Mouse (Mus musculus) left cerebral cortex, postnatal 25 days (tissue): ENCODE measurements around the gene Loxl3. TPM values are rescaled to one million over a fixed set of nuclear protein-coding genes. Genes with fewer than 3 reads are reported as not detected.

Experiments
- DNase-seq, 2 experiments: peaks; one replicate each; pipeline ENCODE4 v3.0.0; 2022; ENCODE audit warnings: low spot score in 2 of 2, mixed read lengths in 1 of 2
- intact Hi-C: fragments of 180-260 bp; cut with DNase I; formaldehyde crosslinking; loops from one replicate; pipeline ENCODE4 v1.15.1; 2025
- total RNA-seq, 2 experiments: library from RNA; stranded (reverse); gene quantifications; 2 replicates each; pipeline ENCODE4 v1.2.3; 2021

Gene Loxl3
- total RNA-seq, 2 experiments from 2014 or later: 1.9 to 2.7 TPM

DNA sequence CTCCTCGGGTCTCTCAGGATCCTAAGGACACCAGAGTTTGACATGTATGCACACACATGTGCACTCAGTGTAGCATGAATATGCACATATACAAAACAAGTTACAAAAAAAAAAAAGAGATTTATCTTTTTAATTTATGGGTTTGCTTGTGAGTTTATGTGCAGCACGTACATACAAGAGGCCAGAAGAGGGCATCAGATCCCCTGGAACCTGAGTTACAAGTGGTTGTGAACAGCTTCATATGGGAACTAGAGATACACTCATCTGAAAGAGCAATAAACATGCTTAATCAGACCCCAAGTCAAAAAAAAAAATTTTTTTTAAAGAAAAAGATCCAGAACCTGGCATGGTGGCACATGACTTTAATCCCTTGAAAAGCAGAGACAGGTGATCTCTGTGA is 41.0 kb downstream of the Loxl3 start:
- DNase-seq: no peak
- intact Hi-C loops: loop anchor here (10.0 kb wide), 1 partner anchor 640 kb away; the partner anchor contains the start of gene Vax2

DNA sequence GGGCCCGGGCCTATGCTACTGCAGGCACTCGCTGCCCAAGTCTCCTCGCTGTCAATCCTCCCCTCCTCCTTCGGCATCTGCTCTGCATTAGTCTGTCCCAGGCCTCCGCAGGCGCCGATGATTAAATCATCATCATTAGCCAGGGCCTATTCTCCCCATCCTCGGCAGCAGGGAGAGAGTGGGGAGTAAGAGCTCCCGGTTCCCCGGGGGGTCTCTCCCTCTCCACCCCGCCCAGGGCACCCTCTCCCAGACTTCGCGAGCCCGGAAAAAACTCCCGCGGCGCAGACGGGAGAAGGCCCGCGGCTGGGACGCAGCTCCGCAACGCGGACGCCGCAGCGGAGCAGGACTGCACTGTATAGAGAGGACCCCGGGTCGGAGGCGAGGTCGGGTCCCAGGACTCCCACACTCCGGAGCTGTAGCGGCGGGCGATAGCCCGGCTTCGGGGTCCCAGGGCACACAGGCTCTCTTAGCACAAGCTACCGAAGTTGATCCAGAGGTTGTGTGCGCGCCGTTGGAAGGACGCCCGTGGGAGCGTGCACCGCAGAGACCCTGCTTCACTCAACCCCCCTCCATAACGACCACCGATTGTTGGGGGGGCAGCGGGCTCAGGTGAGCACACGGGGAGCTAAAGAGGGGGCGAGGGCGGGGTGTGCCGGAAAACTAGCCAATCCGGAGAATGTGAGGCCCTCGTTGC is 43.8 kb downstream of the Loxl3 start, which contains the start of gene Pcgf1:
TSS of gene Pcgf1 (plus strand) at position 240 of the 694 bp plus-strand sequence.
- intact Hi-C loops: loop anchor here (1.0 to 10.0 kb wide), 4 partner anchors 23 to 637 kb away; partner anchors contain the start of genes Aup1, Ccdc142, Gm42688 and Vax2
- DNase-seq: peak; percentile 41 to 45

- intact Hi-C loops: loop anchor here (1.0 to 10.0 kb wide), 4 partner anchors 23 to 636 kb away; partner anchors contain the start of genes Aup1, Ccdc142, Gm42688 and Vax2
- peak; percentile 99 for DNase-seq
These were observed 44.4 kb downstream of the Loxl3 start for GRCm38 (mm10) chr6:83078324-83078858.

DNA sequence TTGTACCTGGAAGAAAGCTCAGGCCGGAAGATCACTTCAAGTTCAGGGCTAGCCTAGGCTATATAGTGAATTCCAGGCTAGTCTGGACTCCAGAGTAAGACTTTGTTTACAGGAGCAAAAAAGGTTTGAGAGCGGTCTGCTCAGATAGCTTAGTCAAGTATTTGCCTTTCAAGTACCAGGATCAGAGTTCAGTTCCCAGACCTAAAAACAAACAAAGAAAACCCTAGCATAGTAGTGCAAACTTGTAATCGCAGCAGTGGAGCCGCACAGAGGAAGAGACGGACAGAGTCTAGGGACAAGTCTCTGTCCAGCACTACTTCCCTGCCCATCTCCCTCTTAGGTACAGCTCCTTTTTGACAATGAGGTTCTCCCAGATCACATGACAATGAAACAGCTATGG is 46.2 kb downstream of the Loxl3 start:
- intact Hi-C loops: no loop called here
- no peak for DNase-seq

GRCm38 (mm10) chr6:83083497-83083896 is 49.5 kb downstream of the Loxl3 start:
- no peak for DNase-seq
- intact Hi-C loops: no loop called here

DNA sequence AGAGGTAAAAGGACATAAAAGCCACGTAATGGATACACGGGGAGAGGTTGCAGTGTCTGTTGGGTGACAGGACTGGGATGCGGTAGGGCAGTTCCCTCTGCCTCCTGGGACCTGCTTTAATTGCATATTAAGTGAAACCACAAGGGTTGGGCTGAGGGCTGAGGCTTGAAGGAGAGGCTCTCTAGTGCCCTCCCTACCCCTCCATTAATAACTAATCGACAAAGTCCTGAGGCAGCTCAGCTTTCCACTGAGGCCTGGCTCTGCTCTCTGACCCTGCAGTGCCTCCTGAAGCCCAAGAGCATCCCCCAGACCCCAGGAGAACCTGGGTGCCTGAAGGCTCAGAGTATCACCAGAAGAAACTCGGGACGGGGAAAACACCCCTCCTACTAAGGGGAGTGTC is 50.5 kb downstream of the Loxl3 start:
- DNase-seq: no peak
- intact Hi-C loops: no loop called here

DNA sequence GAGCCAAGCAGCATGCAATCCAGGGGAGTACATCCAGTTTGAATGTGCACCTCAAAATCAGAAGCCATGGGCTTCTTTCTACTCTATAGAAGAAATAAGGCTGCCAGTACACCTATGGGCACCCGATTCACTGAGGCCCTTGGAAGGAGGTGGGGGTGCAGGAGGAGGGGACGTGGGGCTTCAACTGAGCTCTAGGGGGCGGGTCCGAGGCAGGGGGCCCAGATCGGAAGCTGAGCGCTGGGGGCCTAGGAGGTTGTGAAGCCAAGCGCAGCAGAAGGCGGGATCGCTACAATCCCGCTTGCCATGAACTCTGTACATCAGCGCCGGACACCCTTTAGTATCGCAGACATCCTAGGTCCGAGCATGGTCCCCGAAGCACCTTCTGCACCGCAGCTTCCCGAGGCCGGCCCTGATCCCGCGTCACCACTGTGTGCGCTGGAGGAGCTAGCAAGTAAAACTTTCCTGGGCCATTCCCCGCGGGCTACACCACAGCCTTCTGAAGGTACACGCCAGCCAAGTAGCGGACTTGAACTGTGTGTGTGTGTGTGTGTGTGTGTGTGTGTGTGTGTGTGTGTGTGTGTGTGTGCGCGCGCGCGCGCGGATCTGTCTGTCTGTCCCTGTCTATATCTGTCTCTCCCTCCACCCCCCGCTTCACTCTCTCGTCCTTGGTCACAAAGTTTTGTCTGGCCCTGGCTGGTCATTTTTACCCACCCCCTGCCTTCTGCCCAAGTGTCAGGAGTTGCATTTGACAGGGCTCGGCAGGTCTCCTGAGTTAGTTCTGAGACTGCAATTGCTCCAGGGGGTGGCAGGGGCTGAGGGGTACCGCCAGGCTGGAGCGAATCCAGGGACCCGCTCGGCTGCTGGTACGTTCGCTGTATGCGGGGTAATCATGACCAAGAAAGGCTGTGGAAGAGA is 52.4 kb downstream of the Loxl3 start, which contains the start of gene Lbx2:
TSS of gene Lbx2 (plus strand) at position 247 of the 915 bp plus-strand sequence.
- DNase-seq: no peak
- intact Hi-C loops: no loop called here

DNA sequence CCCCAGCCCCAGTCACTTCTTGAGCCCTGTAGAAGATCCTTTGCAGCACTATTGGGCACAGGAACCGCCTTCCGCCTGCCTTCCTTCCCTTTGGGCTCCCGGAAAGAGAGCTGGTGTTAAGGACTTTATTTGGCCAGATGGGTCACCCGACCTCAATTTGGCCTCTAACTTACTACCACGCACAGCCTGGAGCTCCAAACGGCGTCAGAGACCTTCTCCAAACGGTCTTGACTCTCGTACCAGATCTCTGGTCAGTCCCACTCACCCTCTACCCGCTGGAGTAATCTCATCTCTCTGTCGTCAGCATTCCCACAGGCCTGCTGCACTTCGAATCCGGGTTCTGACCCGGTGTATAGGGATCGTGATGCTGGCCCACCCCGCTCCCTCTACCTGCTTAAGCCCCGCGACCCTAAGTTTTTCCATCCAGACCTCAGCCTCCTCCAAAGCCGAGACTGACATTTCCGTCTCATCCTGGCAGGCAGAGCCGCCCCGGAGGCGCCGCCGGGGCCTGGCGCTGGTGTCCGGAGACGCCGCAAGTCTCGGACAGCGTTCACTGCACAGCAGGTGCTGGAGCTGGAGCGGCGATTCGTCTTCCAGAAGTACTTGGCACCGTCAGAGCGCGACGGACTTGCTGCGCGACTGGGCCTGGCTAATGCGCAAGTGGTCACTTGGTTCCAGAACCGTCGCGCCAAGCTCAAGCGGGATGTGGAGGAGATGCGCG is 53.4 kb downstream of the Loxl3 start:
- intact Hi-C loops: no loop called here
- no peak for DNase-seq

GRCm38 (mm10) chr6:83087926-83088260 is 53.9 kb downstream of the Loxl3 start:
- intact Hi-C loops: no loop called here
- no peak for DNase-seq

DNA sequence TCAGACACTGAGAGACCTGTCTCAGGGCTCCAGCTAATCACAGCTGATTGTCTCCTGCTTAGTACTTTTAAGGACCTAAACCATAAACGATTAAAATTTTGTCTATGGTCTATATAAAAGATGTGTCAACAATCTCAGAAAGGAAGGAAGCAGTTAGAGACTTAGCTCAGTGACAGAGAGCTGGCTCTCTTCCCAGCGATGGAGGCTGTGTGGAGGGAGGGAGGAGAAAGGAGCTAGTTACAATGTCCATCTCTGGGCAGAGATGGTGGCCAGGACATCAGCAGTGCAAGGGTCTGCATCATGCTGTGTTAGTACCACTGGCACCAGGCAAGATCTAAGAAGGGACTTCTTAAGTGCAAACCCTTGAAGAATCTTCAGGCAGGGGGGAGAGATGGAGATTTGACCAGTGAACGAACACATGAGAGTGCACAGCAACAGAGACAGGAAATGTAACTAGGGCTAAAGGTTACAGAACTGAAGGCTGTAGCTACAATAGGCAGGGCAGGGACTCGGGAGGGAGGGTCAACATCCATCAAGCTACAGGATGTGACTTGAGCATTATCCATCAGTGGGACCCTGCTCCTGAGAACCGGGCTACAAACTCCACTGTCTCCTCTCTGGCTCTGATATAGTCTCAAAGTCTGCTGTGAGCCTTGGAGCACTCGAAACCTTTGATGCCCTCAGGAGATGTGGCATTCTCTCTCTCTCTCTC is 58.6 kb downstream of the Loxl3 start:
- intact Hi-C loops: no loop called here
- no peak for DNase-seq

DNA sequence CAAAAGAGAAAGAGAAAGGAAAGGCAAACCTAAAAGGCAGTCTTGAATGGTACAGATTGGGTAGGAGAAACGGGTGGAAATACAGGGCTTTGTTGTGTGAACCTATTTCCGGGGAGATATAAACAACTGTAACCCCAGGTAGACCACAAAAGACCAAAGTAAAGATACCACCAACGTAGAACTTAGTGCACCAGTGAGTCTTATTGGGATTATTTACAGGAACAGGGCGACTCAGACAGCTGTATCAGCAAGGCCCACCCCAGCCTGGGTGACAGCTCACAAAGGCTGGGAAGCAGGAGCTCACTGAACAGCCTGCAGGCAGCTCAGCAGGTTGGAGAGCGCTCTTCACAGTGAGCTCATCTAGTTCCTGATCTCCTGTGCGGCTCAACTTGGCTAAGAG is 62.0 kb downstream of the Loxl3 start:
- no peak for DNase-seq
- intact Hi-C loops: no loop called here

GRCm38 (mm10) chr6:83098411-83098810 is 64.4 kb downstream of the Loxl3 start:
- intact Hi-C loops: no loop called here
- DNase-seq: no peak

DNA sequence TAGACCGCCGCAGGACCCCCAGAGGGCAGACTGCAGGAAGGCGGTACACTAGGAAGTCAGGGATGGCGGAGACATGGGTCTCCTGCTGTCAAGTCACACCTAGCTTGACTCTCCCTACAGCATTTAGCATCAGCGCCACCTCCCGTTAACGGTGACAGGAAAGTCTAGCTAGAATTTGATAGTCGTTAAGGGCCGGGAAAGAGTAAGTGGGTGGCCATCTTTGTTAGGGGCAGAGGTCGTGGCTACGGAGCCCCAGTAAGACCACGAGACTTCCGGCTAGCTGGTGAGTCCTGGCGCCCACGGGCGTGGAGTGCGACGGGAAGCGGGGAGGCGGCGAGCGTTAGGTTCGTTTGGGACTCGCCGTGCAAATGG is 67.3 kb downstream of the Loxl3 start, which contains the start of the genes Ccdc142 and Gm42688:
TSS of gene Ccdc142 (plus strand) at position 286 of the 372 bp plus-strand sequence.
TSS of gene Gm42688 (plus strand) at position 302 of the 372 bp plus-strand sequence.
- DNase-seq: peak; percentile 89 to 94
- intact Hi-C loops: loop anchor here (1.0 to 10.0 kb wide), 3 partner anchors 23 to 187 kb away; no protein-coding TSS in a partner anchor

- intact Hi-C loops: loop anchor here (1.0 to 10.0 kb wide), 4 partner anchors 24 to 187 kb away; partner anchors contain the start of gene Aup1
- peak; percentile 60 to 71 for DNase-seq
These were observed 67.9 kb downstream of the Loxl3 start for GRCm38 (mm10) chr6:83101688-83102556.
